Mouse (Mus musculus) ES-E14 (cell line): ENCODE measurements at regions not wholly inside any gene's neighbourhood (a gene's known extent, or its start where the extent isn't known, plus 50 kb on each side); places are given as distances from the start of the nearest gene placed in this dataset.

ENCODE experiments used
- CHD2 ChIP-seq: IDR thresholded peaks from 2 replicates; pipeline ENCODE4 v1.6.1; 2014; ENCODE audit warnings: mild to moderate bottlenecking, low read depth, low read length, inconsistent platforms
- HCFC1 ChIP-seq: IDR thresholded peaks from 2 replicates; pipeline ENCODE4 v1.6.1; 2012; ENCODE audit warnings: low read length, inconsistent platforms, borderline replicate concordance; ENCODE audit not compliant: insufficient read depth
- MAFK ChIP-seq: IDR thresholded peaks from 2 replicates; pipeline ENCODE4 v1.6.1; 2014; ENCODE audit warnings: mild to moderate bottlenecking, low read depth, low read length, inconsistent platforms; ENCODE audit not compliant: insufficient read depth
- ZNF384 ChIP-seq: IDR thresholded peaks from 2 replicates; pipeline ENCODE4 v1.6.1; 2012; ENCODE audit warnings: low read depth, low read length, inconsistent platforms

DNA sequence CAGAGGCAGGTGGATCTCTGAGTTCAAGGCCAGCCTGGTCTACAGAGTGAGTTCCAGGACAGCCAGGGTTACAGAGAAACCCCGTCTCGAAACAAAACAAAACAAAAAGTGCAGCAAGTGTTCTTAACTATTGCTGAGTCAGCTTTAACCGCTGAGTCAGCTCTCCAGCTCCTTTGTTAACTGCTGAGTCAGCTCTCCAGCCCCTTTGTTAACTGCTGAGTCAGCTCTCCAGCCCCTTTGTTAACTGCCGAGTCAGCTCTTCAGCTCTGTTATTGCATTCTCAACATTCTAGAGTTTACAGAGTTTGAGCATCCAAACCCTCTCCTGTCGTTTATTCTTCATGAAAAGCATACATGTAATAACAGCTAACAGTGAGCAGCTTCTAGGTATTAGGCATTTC, 336.9 kb upstream of the Ercc4 start:
- TF ChIP-seq ZNF384: no peak
- peak; percentile 98 for TF ChIP-seq MAFK
- no peak for TF ChIP-seq HCFC1
- TF ChIP-seq CHD2: no peak
